Mouse (Mus musculus): ENCODE data around the gene Dync1i1.

The Dync1i1 gene

DNA sequence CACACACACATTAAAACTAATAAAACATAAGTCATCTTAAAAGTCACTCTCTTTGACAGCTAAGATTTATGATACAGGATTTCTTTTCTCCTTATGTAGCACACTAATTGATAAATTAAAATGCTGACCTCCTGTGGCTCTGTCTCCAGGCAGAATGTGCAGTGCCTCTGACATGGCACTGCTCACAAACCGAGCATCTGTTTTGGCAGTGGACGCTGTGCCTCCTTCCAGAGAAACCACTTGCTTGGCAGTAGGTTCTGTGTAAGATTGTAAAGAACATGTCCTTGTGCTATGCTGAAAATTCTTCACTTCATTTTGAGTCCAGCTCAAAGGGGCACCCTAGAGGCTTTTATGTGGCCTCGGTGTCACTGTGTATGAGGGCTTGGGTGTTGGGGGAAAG, 50.0 kb downstream of the Dync1i1 start:
- no peak for DNase-seq

DNA sequence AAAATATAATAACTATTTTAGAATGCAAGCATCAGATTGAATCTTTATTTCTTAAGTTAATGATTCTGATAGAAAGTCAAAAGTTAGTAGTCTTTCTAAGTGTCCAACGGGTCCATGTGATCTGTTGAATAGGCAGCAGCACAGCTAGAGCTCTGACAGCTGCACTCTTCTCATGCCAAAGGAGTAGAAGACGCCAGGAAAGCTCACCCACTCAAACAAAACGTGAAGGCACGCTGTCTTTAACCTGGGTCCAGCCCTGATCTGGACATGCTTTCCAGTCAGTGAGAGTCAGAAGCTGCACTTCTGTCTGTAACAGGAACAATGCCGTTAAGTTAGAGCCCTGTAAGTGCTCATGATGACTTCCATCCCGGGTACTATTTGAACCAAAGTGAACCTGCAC, 56.3 kb downstream of the Dync1i1 start:
- no peak for DNase-seq

DNA sequence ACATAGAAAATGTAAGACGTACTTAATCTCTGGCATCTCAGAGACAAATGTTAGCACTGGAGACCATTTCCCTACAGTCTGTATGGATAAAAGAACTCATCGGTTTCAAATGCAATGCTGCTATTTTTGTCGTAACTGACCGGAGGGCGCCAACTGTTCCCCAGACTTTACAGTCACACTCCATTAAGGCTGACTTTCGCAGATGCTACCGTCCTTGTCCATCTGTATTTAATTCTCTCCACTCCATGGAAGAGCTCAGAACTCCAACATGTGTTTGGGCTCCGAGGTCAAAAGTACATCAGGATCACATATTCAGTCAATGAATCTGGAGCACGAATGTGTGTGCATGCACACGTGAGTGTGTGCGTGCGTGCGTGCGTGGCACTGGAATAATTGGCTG, 58.4 kb downstream of the Dync1i1 start:
- no peak for DNase-seq

- DNase-seq = no peak
Observed at GRCm38 (mm10) chr6:5790607-5791006, 65.2 kb downstream of the Dync1i1 start.

- no peak for DNase-seq
Observed at GRCm38 (mm10) chr6:5794106-5794753, 68.8 kb downstream of the Dync1i1 start.

DNA sequence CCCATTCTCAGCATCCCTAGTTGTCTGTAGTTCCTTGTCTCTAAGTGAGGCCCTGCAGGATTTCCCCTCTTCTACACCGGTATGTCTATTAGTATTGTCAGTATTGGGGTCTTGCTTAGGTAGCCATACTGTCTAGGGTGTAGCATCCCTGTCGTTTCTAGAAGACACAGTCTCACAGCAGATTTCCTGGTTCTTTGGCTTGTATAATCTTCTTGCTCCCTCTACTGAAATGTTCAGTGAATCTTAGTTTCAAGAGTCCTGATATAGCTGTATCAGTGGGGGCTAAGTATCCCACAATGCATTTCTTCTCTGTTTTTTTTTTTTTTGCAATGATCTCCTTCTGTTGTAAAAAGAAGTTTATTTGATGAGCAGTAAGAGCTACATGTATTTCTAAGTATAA, 69.9 kb downstream of the Dync1i1 start:
- no peak for DNase-seq

GRCm38 (mm10) chr6:5802124-5802839, 76.8 kb downstream of the Dync1i1 start:
- no peak for DNase-seq

DNA sequence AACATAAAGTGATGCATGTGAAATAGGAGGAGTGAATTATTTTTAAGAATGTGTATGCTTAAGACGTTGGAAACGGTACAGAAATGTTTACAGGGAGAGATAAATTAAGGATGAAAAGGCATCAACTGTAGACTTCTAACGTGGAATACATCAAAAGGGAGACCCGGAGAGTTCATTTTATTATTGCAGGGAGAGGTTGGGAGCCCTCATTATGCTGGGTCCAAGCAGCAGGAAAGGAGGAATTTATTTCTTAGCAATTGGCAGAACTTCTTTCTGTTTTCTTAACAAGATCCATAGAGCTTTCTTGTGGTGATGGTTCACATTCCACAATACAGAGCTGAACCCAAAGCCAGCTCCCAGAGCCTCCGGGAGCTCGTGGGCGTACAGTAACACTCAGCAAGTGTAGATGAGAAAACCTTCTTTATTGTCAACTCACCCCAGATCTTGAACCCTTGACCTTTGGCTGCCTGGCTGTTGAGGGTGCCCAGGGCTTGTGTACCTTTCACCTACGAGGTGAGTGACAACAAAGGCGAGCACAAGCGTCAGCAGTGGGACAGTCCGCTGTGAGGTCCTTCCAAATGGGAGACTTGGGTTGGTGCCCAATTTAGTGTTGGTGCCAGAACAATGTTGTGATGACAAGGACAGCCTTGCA, 77.5 kb downstream of the Dync1i1 start:
- DNase-seq = no peak

GRCm38 (mm10) chr6:5808008-5808421, 82.6 kb downstream of the Dync1i1 start:
- no peak for DNase-seq

DNA sequence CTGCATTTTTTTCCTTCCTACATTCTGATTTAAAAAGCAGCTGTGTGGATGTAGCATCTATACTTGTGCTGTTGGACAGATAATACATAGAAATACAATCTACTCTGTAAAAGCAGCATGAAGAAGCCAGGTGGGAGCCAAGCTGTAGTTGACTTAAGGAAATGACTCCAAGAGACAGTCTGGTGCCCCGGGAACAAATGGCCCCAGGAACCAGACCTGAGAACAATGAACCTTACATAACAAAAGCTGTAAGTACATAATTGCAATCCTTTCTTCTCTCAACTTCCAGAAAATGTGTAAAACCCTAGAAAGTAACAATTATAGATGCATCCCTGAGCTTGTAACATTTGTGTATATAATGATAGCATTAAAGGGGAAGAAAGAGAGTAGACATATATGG, 86.6 kb downstream of the Dync1i1 start:
- DNase-seq = no peak

- no peak for DNase-seq
Observed at GRCm38 (mm10) chr6:5819674-5820073, 94.2 kb downstream of the Dync1i1 start.

GRCm38 (mm10) chr6:5825461-5825860, 100.0 kb downstream of the Dync1i1 start:
- no peak for DNase-seq

GRCm38 (mm10) chr6:5827064-5827463, 101.6 kb downstream of the Dync1i1 start:
- DNase-seq = no peak

GRCm38 (mm10) chr6:5828409-5828974, 103.1 kb downstream of the Dync1i1 start:
- no peak for DNase-seq

GRCm38 (mm10) chr6:5829148-5829547, 103.7 kb downstream of the Dync1i1 start:
- no peak for DNase-seq

DNA sequence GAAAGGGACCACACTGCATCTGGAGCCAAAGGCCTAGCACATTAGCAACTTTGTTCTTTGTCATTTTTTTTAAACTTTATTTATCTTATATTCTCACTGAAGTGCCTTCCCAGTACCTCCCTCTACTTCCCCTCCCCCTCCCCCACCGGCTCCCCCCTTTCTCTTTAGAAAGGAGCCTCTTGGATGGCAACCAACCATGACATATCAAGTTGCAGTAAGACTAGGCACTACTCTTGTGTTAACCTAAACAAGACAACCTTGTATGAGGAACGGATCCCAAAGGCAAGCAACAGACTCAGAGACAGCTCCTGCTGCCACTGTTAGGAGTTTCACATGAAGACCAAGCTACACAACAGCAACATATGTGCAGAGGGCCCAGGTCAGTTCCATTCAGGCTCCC, 105.3 kb downstream of the Dync1i1 start:
- DNase-seq = no peak

GRCm38 (mm10) chr6:5831233-5831632, 105.8 kb downstream of the Dync1i1 start:
- DNase-seq = no peak

DNA sequence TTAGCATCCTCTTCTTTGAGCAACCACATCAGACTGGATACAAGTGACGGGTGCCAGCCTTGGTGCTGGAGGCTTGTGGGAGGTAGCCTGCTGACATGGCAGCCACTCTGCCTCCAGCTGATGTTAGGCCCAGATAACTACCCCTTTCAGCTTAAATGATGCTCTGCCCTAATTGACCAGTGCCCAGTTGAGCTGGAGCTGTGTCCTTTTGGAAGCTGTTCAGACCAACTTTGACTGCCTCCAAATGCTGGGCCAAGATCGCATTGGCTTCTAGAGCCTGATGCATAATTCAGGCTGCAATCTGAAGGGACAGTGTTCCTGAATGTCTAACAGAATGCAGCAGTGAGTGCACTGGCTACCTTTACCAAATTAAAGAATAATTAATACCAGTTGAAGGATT, 107.4 kb downstream of the Dync1i1 start:
- no peak for DNase-seq

DNA sequence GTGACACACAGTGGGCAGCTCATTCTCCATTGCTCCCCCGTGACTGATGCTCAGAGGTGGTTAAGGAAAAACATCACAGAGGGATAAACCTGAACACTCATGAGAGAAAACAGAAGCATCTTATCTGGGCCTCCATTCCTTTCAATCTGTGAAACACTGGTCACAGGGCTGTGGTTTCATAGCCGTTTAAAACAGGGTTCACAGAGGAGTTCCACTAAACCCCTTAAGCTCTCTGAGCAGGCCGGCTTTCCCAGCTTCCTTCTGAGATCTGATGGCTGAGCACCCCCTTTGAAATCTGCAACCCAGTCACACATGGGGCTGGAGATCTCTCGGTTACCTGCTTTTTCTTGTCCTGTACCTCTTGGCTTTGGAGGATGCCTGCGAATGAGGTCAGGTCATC, 117.0 kb downstream of the Dync1i1 start:
- DNase-seq = no peak

DNA sequence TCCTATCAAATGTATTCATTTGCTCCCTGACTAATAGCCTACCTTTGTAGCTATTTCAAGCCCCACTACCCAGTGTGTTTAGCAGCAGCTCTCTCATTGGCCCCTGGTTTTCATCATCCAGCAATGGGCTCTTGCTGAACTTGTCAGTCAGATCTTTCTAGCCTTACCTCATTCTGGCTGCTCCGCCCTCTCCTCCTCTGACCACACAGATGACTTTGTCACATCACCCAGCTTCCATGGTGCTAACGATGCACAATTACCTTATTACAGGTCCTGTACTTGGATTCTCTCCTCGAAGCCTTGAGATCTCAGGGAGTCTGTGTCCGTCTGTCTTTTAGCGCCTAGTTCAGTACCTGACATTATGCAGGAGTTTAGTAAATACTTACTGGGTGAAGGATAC, 120.7 kb downstream of the Dync1i1 start:
- DNase-seq = no peak

DNA sequence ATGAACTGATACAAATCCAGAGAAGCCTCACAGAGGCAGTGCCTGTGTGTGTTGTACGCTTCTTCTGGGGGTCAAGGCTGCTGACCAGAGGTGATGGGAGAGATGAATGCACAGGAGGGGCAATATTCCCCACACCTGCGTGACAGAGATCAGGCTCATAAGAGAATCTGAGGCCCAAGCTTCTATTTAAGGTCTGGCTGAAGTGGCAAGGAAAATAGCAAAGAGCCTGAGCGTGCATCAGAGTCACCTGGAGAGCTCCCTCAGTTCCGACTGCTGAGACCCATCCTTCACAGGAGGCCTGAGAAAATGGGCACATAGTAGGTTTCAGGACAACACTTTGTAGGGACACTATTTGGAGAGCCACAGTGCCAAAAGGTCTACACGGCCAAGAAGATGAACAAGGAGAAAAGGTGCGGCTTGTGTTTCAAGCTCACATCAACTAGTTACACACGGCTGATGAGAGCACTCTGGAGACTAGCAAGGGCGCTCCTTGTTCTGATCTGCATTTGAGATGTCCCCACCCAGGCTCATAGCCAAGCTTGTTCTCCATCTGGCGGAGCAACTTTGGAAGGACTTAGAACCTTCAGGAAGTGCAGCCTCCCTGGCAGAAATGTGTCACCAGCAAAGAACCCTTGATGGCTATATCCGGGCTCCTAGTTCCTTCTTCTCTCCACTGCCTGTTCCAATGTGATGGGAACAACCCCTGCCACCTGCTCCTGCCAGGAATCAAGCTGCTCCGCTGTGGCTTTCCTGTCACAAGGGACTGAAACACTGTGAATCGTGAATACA, 128.8 kb downstream of the Dync1i1 start:
- DNase-seq = no peak

GRCm38 (mm10) chr6:5855526-5855925, 130.1 kb downstream of the Dync1i1 start:
- no peak for DNase-seq

DNA sequence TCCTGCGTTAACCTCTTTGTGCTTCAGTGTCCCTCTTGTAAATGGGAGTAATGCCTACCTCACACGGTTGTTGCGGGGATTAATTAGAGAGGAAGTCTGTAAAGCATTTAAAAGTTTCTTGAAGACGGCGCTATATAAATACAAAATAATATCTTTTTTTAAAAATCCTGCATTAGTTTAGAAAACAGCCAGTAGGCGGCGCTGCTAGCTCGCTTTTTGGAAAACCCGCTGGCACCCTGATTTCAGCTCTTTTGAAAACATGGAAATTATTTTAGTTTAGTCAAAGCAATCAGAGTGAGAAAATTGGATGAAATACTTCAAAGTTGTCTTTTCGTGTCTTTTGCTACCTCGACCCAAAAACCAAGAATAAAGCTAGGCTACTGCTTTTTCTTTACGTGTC, 132.9 kb downstream of the Dync1i1 start:
- DNase-seq = no peak

All from thymus, adult 18-20 months (tissue).